Comparison of ENCODE assay signal across 23 mouse cellular contexts in genomic region chr6:42339981-42340380, GRCm38 (mm10). TPM values are rescaled to one million over a fixed set of nuclear protein-coding genes. Genes with fewer than 3 reads are reported as not detected.
DNase-seq lines count a peak whose midpoint lies in the region; ATAC-seq and TF ChIP-seq lines count a peak whose summit lies in the region.
"Had no signal": no experiment of that assay in that cellular context is flagged by ENCODE, and none has a peak within 500 bp of the region (broad histone marks: within the 10 kb centered on the region; RNA-seq: fewer than 3 reads in every experiment).

No protein-coding gene starts in this region.

- no peak overlapping the region for H3K27ac ChIP-seq in lung, postnatal 0 days (ENCODE audit: low read length)
- peak overlapping the region; percentile 79 for H3K27ac ChIP-seq in embryonic fibroblast, embryonic 13.5 days (ENCODE audit: insufficient read depth, low read length)
- H3K27ac ChIP-seq: embryonic facial prominence, embryonic 15.5 days; layer of hippocampus, adult 2 months; macrophage; midbrain, embryonic 12.5 days had no signal

- TF ChIP-seq EP300 in lung, postnatal 0 days (IDR thresholded peaks at IDR 0.05): no peak

- TF ChIP-seq POLR2A in embryonic fibroblast, embryonic 13.5 days (IDR thresholded peaks at IDR 0.05; ENCODE audit: low read depth, low read length): no peak

- peak; percentile 59 to 78 for DNase-seq in adrenal gland, adult (ENCODE audit: inconsistent age in 2 of 2, low spot score in 1 of 2)
- DNase-seq in adrenal gland, postnatal 25 days: no peak
- DNase-seq in lung, postnatal 0 days (ENCODE audit: low spot score): peak; percentile 43
- no peak for DNase-seq in lung, postnatal 25 days (ENCODE audit: low spot score)
- DNase-seq in MN1 (ENCODE audit: low spot score): peak; percentile 26
- no peak for DNase-seq in left cerebral cortex, adult 9 months (ENCODE audit: low spot score in 2 of 2)
- DNase-seq: adrenal gland, postnatal 14 days; cerebellum, adult 2 months; gastrocnemius, postnatal 10 days; kidney, adult 2 months; kidney, postnatal 14 days; left cerebral cortex, postnatal 4 days; liver; lung, adult 18-20 months; spleen, adult 18-20 months; thymus, postnatal 36 days had no signal

- H3K27me3 ChIP-seq in lung, postnatal 0 days (replicated peaks; ENCODE audit: insufficient read depth, low read length): no peaks in the 10 kb centered on the region
- H3K27me3 ChIP-seq: embryonic facial prominence, embryonic 15.5 days; midbrain, embryonic 12.5 days had no signal

- ATAC-seq in lung, postnatal 0 days: peak; percentile 40; the same call in 1 of the 2 replicates
- ATAC-seq in inflammation-experienced regulatory T-cells, adult 6 months: no peak

- no peaks in the 10 kb centered on the region for H3K9me3 ChIP-seq in lung, postnatal 0 days (ENCODE audit: low read length)
- H3K9me3 ChIP-seq: embryonic facial prominence, embryonic 15.5 days; midbrain, embryonic 12.5 days had no signal

- 51% methylated on average over 5 of the region's 5 CpGs for WGBS in lung, postnatal 0 days

- no peak overlapping the region for H3K4me3 ChIP-seq in lung, postnatal 0 days (ENCODE audit: low read depth, low read length)
- H3K4me3 ChIP-seq in embryonic fibroblast, embryonic 13.5 days (ENCODE audit: insufficient read depth, low read length): no peak overlapping the region
- H3K4me3 ChIP-seq: embryonic facial prominence, embryonic 15.5 days; layer of hippocampus, adult 2 months; midbrain, embryonic 12.5 days had no signal

- H3K36me3 ChIP-seq in lung, postnatal 0 days (ENCODE audit: insufficient read depth, low read length): no peaks in the 10 kb centered on the region
- H3K36me3 ChIP-seq: embryonic facial prominence, embryonic 15.5 days; midbrain, embryonic 12.5 days had no signal

- H3K9ac ChIP-seq in lung, postnatal 0 days (replicated peaks; ENCODE audit: low read depth): no peak overlapping the region
- H3K9ac ChIP-seq: embryonic facial prominence, embryonic 15.5 days; midbrain, embryonic 12.5 days had no signal

- H3K4me1 ChIP-seq in lung, postnatal 0 days (ENCODE audit: insufficient read depth, low read depth, low read length): no peaks in the 10 kb centered on the region
- peaks cover 5% of the 10 kb centered on the region; the same call in 1 of the 2 replicates for H3K4me1 ChIP-seq in embryonic fibroblast, embryonic 13.5 days (ENCODE audit: control insufficient read depth, insufficient read depth, low read length)
- H3K4me1 ChIP-seq: embryonic facial prominence, embryonic 15.5 days; midbrain, embryonic 12.5 days had no signal

- no peak for TF ChIP-seq CTCF in lung, postnatal 0 days (IDR thresholded peaks at IDR 0.05)
- no peak for TF ChIP-seq CTCF in embryonic fibroblast, embryonic 13.5 days (IDR thresholded peaks at IDR 0.05; ENCODE audit: borderline replicate concordance, insufficient read depth, low read length)

- no peak overlapping the region for H3K4me2 ChIP-seq in lung, postnatal 0 days (replicated peaks; ENCODE audit: low read depth, low read length)
- H3K4me2 ChIP-seq: embryonic facial prominence, embryonic 15.5 days; midbrain, embryonic 12.5 days had no signal

RNA-seq across cellular contexts. Expression of gene Zyx, which starts 9.4 kb away (rescaled TPM):
- total RNA-seq in adrenal gland, postnatal 25 days (2021): 105 and 140 TPM in 2 replicates
- polyA plus RNA-seq in lung, postnatal 0 days (2015; fragmentation: Nextera tagmentation; extraction: Ambion mirVana): 166 and 183 TPM in 2 replicates
- polyA plus RNA-seq in embryonic fibroblast, embryonic 13.5 days (2011; ENCODE audit: insufficient read length, low read depth, missing spikeins): 250 and 305 TPM in 2 replicates
- 100 to 1,000 TPM in 1 of 3 experiments, 10 to 100 TPM in 2; 39.3 to 108 (median 40.8) TPM for polyA plus RNA-seq in inflammation-experienced regulatory T-cells, adult 6 months (2017; shearing (Covaris generic))

RNA-seq across cellular contexts. Expression of gene Fam131b, which starts 15.5 kb away (rescaled TPM):
- total RNA-seq in adrenal gland, postnatal 25 days (2021): 0.24 TPM in 1 of 2 replicates, not detected in the other
- polyA plus RNA-seq in lung, postnatal 0 days (2015; fragmentation: Nextera tagmentation; extraction: Ambion mirVana): not detected in 2 replicates
- polyA plus RNA-seq in embryonic fibroblast, embryonic 13.5 days (2011; ENCODE audit: insufficient read length, low read depth, missing spikeins): 5.7 and 6.7 TPM in 2 replicates
- not detected for polyA plus RNA-seq in inflammation-experienced regulatory T-cells, adult 6 months (2017; shearing (Covaris generic))
- polyA plus RNA-seq: macrophage had no signal

RNA-seq across cellular contexts. Expression of gene Epha1, which starts 33.1 kb away (rescaled TPM):
- total RNA-seq in adrenal gland, postnatal 25 days (2021): 0.48 and 0.55 TPM in 2 replicates
- 21.8 TPM in 2 replicates for polyA plus RNA-seq in lung, postnatal 0 days (2015; fragmentation: Nextera tagmentation; extraction: Ambion mirVana)
- 2.1 and 5.2 TPM in 2 replicates for polyA plus RNA-seq in embryonic fibroblast, embryonic 13.5 days (2011; ENCODE audit: insufficient read length, low read depth, missing spikeins)
- polyA plus RNA-seq in inflammation-experienced regulatory T-cells, adult 6 months (2017; shearing (Covaris generic)): under 1 TPM; 0.19 to 0.69 (median 0.67) TPM
- total RNA-seq: layer of hippocampus, adult 2 months had no signal
- polyA plus RNA-seq: macrophage had no signal

RNA-seq across cellular contexts. Expression of gene Clcn1, which starts 53.5 kb away (rescaled TPM):
- 0.21 TPM in 1 of 2 replicates, not detected in the other for total RNA-seq in adrenal gland, postnatal 25 days (2021)
- polyA plus RNA-seq in lung, postnatal 0 days (2015; fragmentation: Nextera tagmentation; extraction: Ambion mirVana): 0.05 TPM in 1 of 2 replicates, not detected in the other
- polyA plus RNA-seq in embryonic fibroblast, embryonic 13.5 days (2011; ENCODE audit: insufficient read length, low read depth, missing spikeins): 0.38 TPM in 1 of 2 replicates, not detected in the other
- not detected for polyA plus RNA-seq in inflammation-experienced regulatory T-cells, adult 6 months (2017; shearing (Covaris generic))
- total RNA-seq: adrenal gland, postnatal 14 days had no signal
- polyA plus RNA-seq: stomach, embryonic 14.5 days had no signal

Comparison
In these comparisons a context has a peak if more than half of its experiments do, and no peak if none do; other contexts are left out.
1. DNase-seq: peak in adrenal gland, adult (2 of 2), lung, postnatal 0 days (single experiment) and MN1 (single experiment); none in adrenal gland, postnatal 25 days (single experiment), lung, postnatal 25 days (single experiment) and left cerebral cortex, adult 9 months (0 of 2).